Mouse (Mus musculus) stomach, embryonic 15.5 days (tissue): ENCODE measurements at regions not wholly inside any gene's neighbourhood (a gene's known extent, or its start where the extent isn't known, plus 50 kb on each side); places are given as distances from the start of the nearest gene placed in this dataset.
"Not testable (repeated sequence)": the region's sequence is repeated elsewhere in the genome, so short reads cannot be mapped to it uniquely, and the experiment has no call there.

Experiments used
- ATAC-seq: fragments of 200-750 bp; cut with Nextera tagmentation; 2 replicates; pipeline ENCODE4 v1.8.0; 2017; ENCODE audit warnings: low read depth, moderate number of reproducible peaks, moderate TSS enrichment; ENCODE audit not compliant: insufficient read depth, low FRiP score
- H3K27ac ChIP-seq: fragments of 300-500 bp; sonication (generic); 2 replicates; pipeline ENCODE4 v1.5.1; 2015; ENCODE audit warnings: mild to moderate bottlenecking, inconsistent platforms
- H3K27me3 ChIP-seq: fragments of 300-500 bp; sonication (generic); replicated peaks from 2 replicates; pipeline ENCODE4 v1.6.1; 2015; ENCODE audit warnings: inconsistent platforms
- H3K36me3 ChIP-seq: fragments of 300-500 bp; sonication (generic); 2 replicates; pipeline ENCODE4 v1.6.1; 2015; ENCODE audit warnings: inconsistent platforms
- H3K4me1 ChIP-seq: fragments of 300-500 bp; sonication (generic); 2 replicates; pipeline ENCODE4 v1.6.1; 2015; ENCODE audit warnings: inconsistent platforms
- H3K4me2 ChIP-seq: fragments of 300-500 bp; sonication (generic); 2 replicates; pipeline ENCODE4 v1.6.1; 2015; ENCODE audit warnings: mild to moderate bottlenecking, inconsistent platforms
- H3K4me3 ChIP-seq: fragments of 300-500 bp; sonication (generic); replicated peaks from 2 replicates; pipeline ENCODE4 v1.5.1; 2015; ENCODE audit warnings: inconsistent platforms
- H3K9ac ChIP-seq: fragments of 300-500 bp; sonication (generic); 2 replicates; pipeline ENCODE4 v1.6.1; 2015; ENCODE audit warnings: inconsistent platforms
- H3K9me3 ChIP-seq: fragments of 300-500 bp; sonication (generic); 2 replicates; pipeline ENCODE4 v1.6.1; 2016; ENCODE audit warnings: inconsistent platforms
- WGBS: fragments of 180-500 bp; shearing (Covaris S2); methylation state at CpG from one replicate; pipeline ENCODE4 v1.1.7; 2015; 5-methylcytosine and 5-hydroxymethylcytosine counted together

- Histone ChIP-seq H3K4me3 (no peak overlapping the region), H3K9me3 (no peaks in the 10 kb centered on the region), H3K27me3 (no peaks in the 10 kb centered on the region), H3K27ac (no peak overlapping the region), H3K9ac (no peak overlapping the region), H3K36me3 (no peaks in the 10 kb centered on the region), H3K4me1 (no peaks in the 10 kb centered on the region), H3K4me2 (no peak overlapping the region)
- 88% methylated on average over 7 of the region's 7 CpGs for whole genome bisulfite sequencing
- no peak for ATAC-seq
Observed at GRCm38 (mm10) chr9:90618154-90618553, 347.6 kb upstream of the Tbc1d2b start.

- H3K4me1 ChIP-seq = no peaks in the 10 kb centered on the region
- no peak overlapping the region for H3K4me3 ChIP-seq
- no peaks in the 10 kb centered on the region for H3K27me3 ChIP-seq
- no peaks in the 10 kb centered on the region for H3K9me3 ChIP-seq
- WGBS = 45% methylated on average over 4 of the region's 4 CpGs
- ATAC-seq = no peak
- H3K36me3 ChIP-seq = no peaks in the 10 kb centered on the region
- H3K4me2 ChIP-seq = no peak overlapping the region
- H3K9ac ChIP-seq = no peak overlapping the region
- no peak overlapping the region for H3K27ac ChIP-seq
Observed at GRCm38 (mm10) chr9:90597894-90598293, 327.3 kb upstream of the Tbc1d2b start.

GRCm38 (mm10) chr9:90556742-90557141 lies 286.1 kb upstream of the Tbc1d2b start:
- H3K36me3 ChIP-seq = no peaks in the 10 kb centered on the region
- no peak overlapping the region for H3K4me3 ChIP-seq
- no peaks in the 10 kb centered on the region for H3K27me3 ChIP-seq
- no peaks in the 10 kb centered on the region for H3K9me3 ChIP-seq
- ATAC-seq = no peak
- H3K4me2 ChIP-seq = no peak overlapping the region
- H3K27ac ChIP-seq = no peak overlapping the region
- H3K9ac ChIP-seq = no peak overlapping the region
- H3K4me1 ChIP-seq = no peaks in the 10 kb centered on the region
- WGBS = 85% methylated on average over 1 of the region's 1 CpGs

- no peak for ATAC-seq
- H3K4me3 ChIP-seq = no peak overlapping the region
- H3K36me3 ChIP-seq = no peaks in the 10 kb centered on the region
- no peaks in the 10 kb centered on the region for H3K4me1 ChIP-seq
- H3K27me3 ChIP-seq = no peaks in the 10 kb centered on the region
- H3K27ac ChIP-seq = no peak overlapping the region
- no peaks in the 10 kb centered on the region for H3K9me3 ChIP-seq
- WGBS = 78% methylated on average over 3 of the region's 3 CpGs
- no peak overlapping the region for H3K9ac ChIP-seq
- no peak overlapping the region for H3K4me2 ChIP-seq
Observed at GRCm38 (mm10) chr9:90556216-90556615, 285.6 kb upstream of the Tbc1d2b start.

DNA sequence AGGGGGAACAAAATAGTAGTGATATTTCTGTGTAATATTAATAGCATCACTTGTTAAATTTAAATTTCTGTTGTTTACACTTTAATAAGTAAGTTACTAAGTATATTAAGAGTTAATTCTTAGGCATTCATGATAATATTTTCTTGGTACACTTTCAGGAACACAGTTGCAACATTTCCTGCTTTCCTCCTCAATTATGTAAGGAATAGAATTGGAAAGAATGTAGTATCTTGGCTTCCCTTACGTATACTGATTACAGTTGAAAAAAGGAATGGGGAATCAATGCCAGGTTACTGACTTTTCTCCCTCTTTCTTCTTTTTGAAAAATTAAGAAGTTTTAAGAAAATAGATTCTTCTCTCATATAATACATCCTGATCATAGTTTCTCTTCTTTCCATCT lies 277.3 kb upstream of the Tbc1d2b start:
- Histone ChIP-seq H3K36me3 (no peaks in the 10 kb centered on the region), H3K4me2 (no peak overlapping the region), H3K9me3 (no peaks in the 10 kb centered on the region), H3K9ac (no peak overlapping the region), H3K27me3 (no peaks in the 10 kb centered on the region), H3K4me3 (no peak overlapping the region), H3K4me1 (no peaks in the 10 kb centered on the region), H3K27ac (no peak overlapping the region)
- 57% methylated on average over 1 of the region's 1 CpGs for WGBS
- ATAC-seq = no peak

GRCm38 (mm10) chr9:90546720-90547119 lies 276.1 kb upstream of the Tbc1d2b start:
- no peaks in the 10 kb centered on the region for H3K36me3 ChIP-seq
- H3K4me2 ChIP-seq = no peak overlapping the region
- H3K9ac ChIP-seq = no peak overlapping the region
- H3K4me1 ChIP-seq = no peaks in the 10 kb centered on the region
- no peak overlapping the region for H3K4me3 ChIP-seq
- H3K27ac ChIP-seq = no peak overlapping the region
- no peaks in the 10 kb centered on the region for H3K27me3 ChIP-seq
- ATAC-seq = no peak
- no peaks in the 10 kb centered on the region for H3K9me3 ChIP-seq

- ATAC-seq, H3K4me1 ChIP-seq, H3K27ac ChIP-seq, H3K4me2 ChIP-seq, H3K9ac ChIP-seq, H3K4me3 ChIP-seq, H3K9me3 ChIP-seq, H3K27me3 ChIP-seq, H3K36me3 ChIP-seq: not testable (repeated sequence)
- WGBS = 68% methylated on average over 8 of the region's 8 CpGs
Observed at GRCm38 (mm10) chr9:90537683-90538082, 267.1 kb upstream of the Tbc1d2b start.

- Histone ChIP-seq H3K36me3 (no peaks in the 10 kb centered on the region), H3K9me3 (no peaks in the 10 kb centered on the region), H3K4me1 (no peaks in the 10 kb centered on the region), H3K4me2 (no peak overlapping the region), H3K27me3 (no peaks in the 10 kb centered on the region), H3K27ac (no peak overlapping the region), H3K4me3 (no peak overlapping the region), H3K9ac (no peak overlapping the region)
- ATAC-seq = no peak
Observed at GRCm38 (mm10) chr9:90533372-90533771, 262.8 kb upstream of the Tbc1d2b start.

DNA sequence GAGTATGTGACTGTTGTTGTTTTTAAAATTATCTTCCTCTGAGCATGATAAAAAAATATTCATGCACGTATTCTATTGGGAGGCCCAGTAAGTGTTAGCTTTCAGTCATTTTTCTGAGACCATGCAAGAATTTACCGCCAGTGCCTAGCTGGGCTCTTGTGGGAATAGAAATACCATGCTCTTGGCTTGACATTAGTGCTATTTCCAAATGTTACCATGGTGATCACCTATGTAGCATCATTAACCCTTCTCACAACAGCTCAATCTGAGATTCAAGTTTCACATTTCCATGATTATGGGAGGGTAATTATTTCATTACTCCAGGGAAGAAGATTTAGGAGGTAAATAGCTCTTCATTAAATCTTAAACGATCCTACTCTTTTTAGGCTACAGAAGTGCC lies 250.6 kb upstream of the Tbc1d2b start:
- Histone ChIP-seq H3K4me3 (no peak overlapping the region), H3K4me2 (no peak overlapping the region), H3K4me1 (no peaks in the 10 kb centered on the region), H3K9me3 (no peaks in the 10 kb centered on the region), H3K9ac (no peak overlapping the region), H3K27me3 (no peaks in the 10 kb centered on the region), H3K27ac (no peak overlapping the region), H3K36me3 (no peaks in the 10 kb centered on the region)
- WGBS = 73% methylated on average over 3 of the region's 3 CpGs
- no peak for ATAC-seq

- WGBS = 46% methylated on average over 1 of the region's 1 CpGs
Observed at GRCm38 (mm10) chr9:90494888-90495287, 224.3 kb upstream of the Tbc1d2b start.

GRCm38 (mm10) chr9:90490561-90491152 lies 220.1 kb upstream of the Tbc1d2b start:
- H3K4me1 ChIP-seq = no peaks in the 10 kb centered on the region
- H3K4me2 ChIP-seq = no peak overlapping the region
- H3K27me3 ChIP-seq = no peaks in the 10 kb centered on the region
- ATAC-seq = no peak
- no peak overlapping the region for H3K9ac ChIP-seq
- WGBS = 63% methylated on average over 7 of the region's 7 CpGs
- H3K4me3 ChIP-seq = no peak overlapping the region
- no peak overlapping the region for H3K27ac ChIP-seq
- H3K9me3 ChIP-seq = no peaks in the 10 kb centered on the region
- no peaks in the 10 kb centered on the region for H3K36me3 ChIP-seq

More at GRCm38 (mm10) chr9:90494888-90495287, 224.3 kb upstream of the Tbc1d2b start:
- no peaks in the 10 kb centered on the region for H3K9me3 ChIP-seq
- H3K4me1 ChIP-seq = no peaks in the 10 kb centered on the region
- H3K36me3 ChIP-seq = no peaks in the 10 kb centered on the region
- H3K9ac ChIP-seq = no peak overlapping the region
- no peak overlapping the region for H3K4me2 ChIP-seq
- no peak for ATAC-seq
- no peak overlapping the region for H3K4me3 ChIP-seq
- no peaks in the 10 kb centered on the region for H3K27me3 ChIP-seq
- H3K27ac ChIP-seq = no peak overlapping the region

GRCm38 (mm10) chr9:90450579-90450978 lies 180.0 kb upstream of the Tbc1d2b start:
- Histone ChIP-seq H3K9me3 (no peaks in the 10 kb centered on the region), H3K27ac (no peak overlapping the region), H3K4me3 (no peak overlapping the region), H3K4me2 (no peak overlapping the region), H3K4me1 (no peaks in the 10 kb centered on the region), H3K27me3 (no peaks in the 10 kb centered on the region), H3K36me3 (no peaks in the 10 kb centered on the region), H3K9ac (no peak overlapping the region)
- 78% methylated on average over 2 of the region's 2 CpGs for WGBS
- ATAC-seq = no peak

- Histone ChIP-seq H3K27me3 (no peaks in the 10 kb centered on the region), H3K27ac (no peak overlapping the region), H3K36me3 (no peaks in the 10 kb centered on the region), H3K9me3 (no peaks in the 10 kb centered on the region), H3K4me2 (no peak overlapping the region), H3K4me3 (no peak overlapping the region), H3K9ac (no peak overlapping the region), H3K4me1 (no peaks in the 10 kb centered on the region)
- no peak for ATAC-seq
- 10% methylated on average over 4 of the region's 4 CpGs for WGBS
Observed at GRCm38 (mm10) chr9:90446957-90447356, 176.4 kb upstream of the Tbc1d2b start.
